Mouse (Mus musculus) megakaryocyte, embryonic 14.5 days (primary cell): ENCODE measurements around the gene Ly6g5b.

ENCODE experiments used
- FLI1 ChIP-seq: IDR thresholded peaks from 2 replicates; pipeline ENCODE4 v1.6.1; 2012; ENCODE audit warnings: low read length, inconsistent platforms, mixed read lengths
- GATA1 ChIP-seq: IDR thresholded peaks from 3 replicates; pipeline ENCODE4 v1.6.1; 2012; ENCODE audit warnings: mixed read lengths, low read length, inconsistent platforms, borderline replicate concordance

DNA sequence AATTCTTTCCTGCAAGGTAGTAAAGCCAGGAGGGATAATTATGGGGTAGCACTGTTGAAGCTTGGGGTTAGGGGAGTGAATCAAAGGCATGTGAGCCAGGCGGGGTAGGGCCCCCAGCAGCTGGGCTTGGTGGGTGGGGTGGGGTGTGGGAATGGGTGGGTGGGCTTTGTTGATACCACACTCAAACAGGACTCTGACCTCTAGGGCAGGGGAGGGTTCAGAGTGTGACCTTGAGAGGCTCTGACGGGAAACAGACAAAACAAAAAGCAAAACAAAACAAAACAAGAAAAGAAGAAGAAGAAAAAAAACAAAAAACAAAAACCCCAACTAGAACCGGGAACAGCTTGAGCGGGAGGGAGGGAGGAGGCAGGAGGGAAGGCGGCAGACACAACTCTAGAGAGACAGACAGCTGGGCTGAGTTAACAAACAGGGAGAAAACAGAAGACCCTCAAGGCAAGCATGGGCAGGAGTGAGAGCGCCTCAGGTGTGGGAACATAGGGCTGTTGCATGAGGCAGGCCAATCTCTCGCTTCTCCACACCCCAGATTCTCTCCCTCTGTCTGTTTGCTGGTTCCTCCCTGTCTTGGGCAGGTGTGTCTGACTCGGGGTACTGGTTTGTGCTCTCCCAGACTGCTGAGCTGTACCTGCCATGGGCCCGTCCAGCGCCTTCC lies 38.6 kb downstream of the Ly6g5b start, which contains the start of gene Ly6g6e:
- no peak for TF ChIP-seq GATA1
- no peak for TF ChIP-seq FLI1
